23 mouse cellular contexts compared by ENCODE assay signal in genomic region chr11:62087051-62087450, GRCm38 (mm10).
"Had no signal": no experiment of that assay in that cellular context is flagged by ENCODE, and none has a peak within 500 bp of the region (broad histone marks: within the 10 kb centered on the region; RNA-seq: fewer than 3 reads in every experiment).

No protein-coding gene starts in this region.

- H3K4me2 ChIP-seq: heart, embryonic 12.5 days; heart, embryonic 15.5 days; hindbrain, embryonic 13.5 days; hindbrain, embryonic 15.5 days; limb, embryonic 12.5 days; liver, embryonic 11.5 days; liver, embryonic 13.5 days; liver, embryonic 15.5 days had no signal

- H3K4me3 ChIP-seq: heart, adult 2 months; heart, embryonic 12.5 days; heart, embryonic 15.5 days; hindbrain, embryonic 13.5 days; hindbrain, embryonic 15.5 days; layer of hippocampus, adult 2 months; left cerebral cortex, adult 2 months; limb, embryonic 10.5 days; limb, embryonic 12.5 days; liver, embryonic 13.5 days; liver, embryonic 15.5 days had no signal

- DNase-seq: gastrocnemius, postnatal 14 days; gastrocnemius, postnatal 36 days; heart, adult 2 months; heart, postnatal 14 days; heart, postnatal 36 days; kidney, adult 18-20 months; kidney, adult 8-10 months; kidney, postnatal 25 days; kidney, postnatal 4 days; liver; liver, embryonic 13.5 days had no signal

- H3K27ac ChIP-seq: heart, adult 2 months; heart, embryonic 15.5 days; hindbrain, embryonic 13.5 days; hindbrain, embryonic 15.5 days; layer of hippocampus, adult 2 months; left cerebral cortex, adult 2 months; limb, embryonic 10.5 days; limb, embryonic 12.5 days; liver, embryonic 15.5 days had no signal

- H3K4me1 ChIP-seq: hindbrain, embryonic 13.5 days; hindbrain, embryonic 15.5 days had no signal

- ATAC-seq: inflammation-experienced regulatory T-cells, adult 6 months; intestine, embryonic 16.5 days had no signal

- H3K9ac ChIP-seq: heart, embryonic 12.5 days; heart, embryonic 15.5 days; hindbrain, embryonic 13.5 days; hindbrain, embryonic 15.5 days; limb, embryonic 12.5 days; liver, embryonic 13.5 days; liver, embryonic 15.5 days had no signal

- H3K27me3 ChIP-seq: heart, embryonic 12.5 days; heart, embryonic 15.5 days; hindbrain, embryonic 13.5 days; hindbrain, embryonic 15.5 days; limb, embryonic 12.5 days; liver, embryonic 13.5 days; liver, embryonic 15.5 days had no signal

- H3K36me3 ChIP-seq: heart, embryonic 12.5 days; heart, embryonic 15.5 days; hindbrain, embryonic 13.5 days; hindbrain, embryonic 15.5 days; limb, embryonic 10.5 days; limb, embryonic 12.5 days; liver, embryonic 15.5 days had no signal

- H3K9me3 ChIP-seq: heart, embryonic 12.5 days; heart, embryonic 15.5 days; hindbrain, embryonic 13.5 days; hindbrain, embryonic 15.5 days; limb, embryonic 10.5 days; limb, embryonic 12.5 days; liver, embryonic 13.5 days; liver, embryonic 15.5 days had no signal
